Mouse (Mus musculus) right cerebral cortex, postnatal 4 days (tissue): ENCODE results near the gene Lrrc4b.

Source experiments
- DNase-seq: peaks from one replicate; pipeline ENCODE4 v3.0.0-alpha.2; 2022

Lrrc4b gene

DNA sequence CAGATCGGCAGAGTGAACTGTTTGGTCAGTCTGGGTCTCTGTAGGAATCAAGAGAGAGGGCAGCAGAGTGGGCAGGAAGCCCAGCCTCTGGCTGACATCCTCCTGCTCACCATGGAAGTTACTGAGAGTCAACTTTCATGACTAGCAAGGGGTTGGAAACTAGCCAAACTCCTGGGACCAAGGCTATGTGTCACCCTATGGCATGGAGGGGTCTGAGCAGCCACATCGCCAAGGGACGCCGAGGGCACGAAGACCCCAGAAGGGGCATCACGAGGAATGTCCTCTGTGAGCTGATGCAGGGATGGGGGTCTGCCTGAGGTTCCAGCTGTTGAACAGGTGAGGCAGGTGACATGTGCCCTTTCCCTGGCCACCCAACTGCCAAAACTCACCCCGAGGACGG, 59.7 kb downstream of the Lrrc4b start:
- DNase-seq = peak; percentile 3

DNA sequence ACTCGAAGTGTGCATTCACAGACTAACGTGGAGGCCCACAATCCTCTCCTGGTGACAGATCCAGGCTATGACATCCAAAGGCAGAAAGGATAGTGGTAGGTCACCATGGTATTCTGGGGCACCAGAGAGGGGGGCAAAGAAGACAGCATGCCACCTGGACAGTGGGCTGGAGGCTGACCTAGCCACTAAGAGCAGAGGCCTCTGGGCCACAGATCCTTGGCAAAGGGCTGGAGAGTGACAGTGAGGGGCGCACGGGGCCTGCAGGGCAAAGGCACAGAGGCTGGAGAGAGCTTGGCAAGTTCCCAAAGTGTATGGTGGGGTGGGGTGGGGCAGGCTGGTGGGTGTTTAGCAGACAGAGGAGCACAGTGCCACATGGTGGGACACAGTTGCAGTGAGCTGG, 61.5 kb downstream of the Lrrc4b start:
- peak; percentile 4 for DNase-seq

DNA sequence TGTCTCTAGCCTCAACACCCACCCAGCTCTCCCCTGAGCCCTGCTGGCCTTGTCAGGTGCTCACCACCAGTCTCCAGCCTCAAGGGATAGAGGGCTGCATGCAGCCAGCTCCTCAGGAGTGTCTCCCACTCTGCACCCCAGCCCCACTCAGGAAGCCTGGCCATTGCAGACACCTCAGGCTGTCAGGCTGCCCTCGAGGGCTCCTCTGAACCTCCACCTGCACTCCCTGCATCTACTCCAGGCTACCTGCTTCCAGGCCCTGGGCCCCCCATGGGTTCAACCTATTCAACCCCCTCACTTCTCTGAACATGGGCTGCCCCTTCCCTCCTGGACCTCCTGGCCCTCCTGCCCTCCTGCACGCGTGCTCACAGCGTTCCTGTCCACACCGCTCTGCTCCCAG, 62.6 kb downstream of the Lrrc4b start:
- DNase-seq = no peak

DNA sequence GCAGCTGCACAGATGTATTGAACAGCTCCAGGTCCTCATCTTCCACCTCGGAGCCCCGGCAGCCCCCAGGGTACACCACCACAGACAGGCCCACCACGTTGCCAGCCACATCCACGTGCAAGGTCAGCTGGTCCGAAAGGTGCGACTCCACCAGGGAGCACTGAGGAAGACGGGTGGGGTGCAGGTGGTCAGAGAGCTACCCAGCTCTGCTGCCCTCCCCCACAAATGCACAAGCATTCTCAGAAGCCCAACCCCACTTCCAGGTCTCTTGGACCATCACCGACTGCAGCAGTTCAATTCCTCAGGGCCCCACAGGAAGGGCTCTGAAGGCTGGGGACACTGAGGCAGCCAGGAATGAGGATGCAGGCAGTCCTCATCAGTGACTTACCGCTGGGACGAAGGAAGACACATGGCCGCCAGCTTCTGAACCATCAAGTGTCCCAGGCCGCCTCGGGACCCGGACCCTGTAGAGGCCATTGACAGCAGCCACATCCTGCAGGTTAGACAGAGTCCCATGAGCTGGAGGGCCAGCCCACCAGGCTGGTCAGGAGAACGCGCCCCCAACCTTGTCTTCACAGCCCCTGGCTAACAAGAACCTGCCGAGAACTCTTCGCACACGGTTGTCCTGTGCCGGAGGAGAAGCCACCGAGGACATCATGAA, 63.5 kb downstream of the Lrrc4b start:
- no peak for DNase-seq

DNA sequence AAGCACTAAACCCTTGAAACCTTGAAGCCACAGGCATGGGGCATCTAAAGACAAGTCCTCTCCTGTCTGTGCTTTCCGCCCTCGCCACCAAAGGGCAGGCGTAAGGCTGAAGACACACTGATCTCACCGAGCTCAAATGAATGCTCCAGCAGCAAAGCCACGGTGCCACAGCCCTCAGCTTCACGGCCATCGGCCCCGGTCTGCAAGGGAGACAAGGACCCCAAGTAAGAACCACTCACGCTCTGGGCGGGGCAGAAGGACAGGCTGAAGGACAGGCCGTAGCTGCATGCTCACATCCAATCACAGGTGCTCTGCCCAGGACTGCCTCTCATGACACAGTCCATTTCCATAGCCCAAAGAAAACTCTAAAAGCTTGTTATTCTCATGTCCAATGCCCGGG, 65.9 kb downstream of the Lrrc4b start:
- peak; percentile 5 for DNase-seq

DNA sequence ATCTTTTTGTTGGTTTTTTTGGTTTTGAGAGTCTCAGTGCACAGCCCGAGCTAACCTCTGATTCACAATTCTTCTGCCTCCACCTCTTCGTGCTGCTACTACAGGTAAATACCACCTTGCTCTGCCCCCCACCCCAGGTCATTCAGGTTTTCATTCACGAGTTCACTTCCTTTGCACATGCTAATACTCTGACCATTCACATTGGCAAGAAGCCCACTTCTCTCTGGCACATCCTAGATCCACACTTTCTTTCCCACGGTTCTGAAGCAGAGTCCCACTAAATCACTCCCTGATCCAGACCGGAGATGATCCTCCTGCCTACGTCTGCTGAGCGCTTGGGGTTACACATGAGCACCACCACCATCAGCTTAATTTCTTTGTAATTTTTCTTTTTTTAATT, 66.3 kb downstream of the Lrrc4b start:
- DNase-seq = peak; percentile 5

DNA sequence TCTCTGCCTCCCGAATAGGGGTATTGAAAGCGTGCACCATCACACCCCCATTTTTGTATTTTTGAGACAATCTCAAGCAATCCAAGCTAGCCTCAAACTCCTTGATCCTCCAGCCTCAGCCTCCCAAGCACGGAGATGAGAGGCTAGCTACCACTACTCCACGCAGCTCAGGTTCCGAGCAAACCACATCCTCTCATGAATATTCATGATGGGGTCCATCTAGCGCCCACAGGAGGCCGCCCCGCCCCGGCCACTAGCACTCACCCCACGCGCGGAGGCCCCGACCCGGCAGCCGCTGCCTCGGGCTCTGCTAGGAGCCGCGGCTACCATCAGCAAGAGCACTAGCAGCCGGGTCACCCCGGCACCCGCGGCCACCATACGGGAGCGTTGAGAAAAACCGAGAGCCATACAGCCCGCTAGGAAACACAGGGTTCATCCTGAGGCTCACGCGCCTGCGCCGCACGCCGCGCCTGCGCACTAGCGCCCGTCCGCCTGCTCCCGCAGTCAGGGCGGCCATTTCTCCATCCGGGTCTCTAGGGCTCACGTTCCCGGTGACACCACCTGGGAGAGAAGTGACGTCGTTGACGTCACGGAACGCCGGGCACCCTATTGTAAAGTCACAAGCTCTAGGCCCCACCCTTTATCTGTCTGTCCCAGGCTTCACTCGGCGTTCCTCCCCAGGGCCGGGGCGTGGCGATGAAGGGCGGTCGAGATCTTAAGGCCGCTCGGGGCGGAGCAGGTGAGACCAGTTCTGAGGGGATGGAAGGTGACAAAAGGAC, 67.4 kb downstream of the Lrrc4b start, which contains the start of the genes Emc10 and Fam71e1:
Gene Emc10 (minus strand): TSS at position 538 of the 779 bp plus-strand sequence.
Gene Fam71e1 (plus strand): TSS at position 590 of the 779 bp plus-strand sequence.
- peak; percentile 98 for DNase-seq

DNA sequence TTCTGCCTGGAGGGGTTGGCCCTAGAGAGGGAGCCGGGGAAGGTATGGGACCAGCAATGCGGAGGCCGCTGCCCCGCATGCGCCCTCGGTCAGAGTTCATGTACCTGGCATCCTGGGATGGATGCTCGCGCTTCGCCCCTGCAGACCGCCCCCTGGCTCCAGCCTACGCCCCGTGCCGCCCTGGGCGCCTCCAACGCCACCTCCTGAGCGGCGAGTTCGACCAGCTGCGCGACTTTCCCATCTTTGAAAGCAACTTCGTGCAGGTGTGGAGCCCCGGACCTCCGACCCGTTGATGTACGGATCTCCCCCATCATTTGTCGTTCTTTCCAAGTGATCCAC, 67.9 kb downstream of the Lrrc4b start:
- DNase-seq = no peak

DNA sequence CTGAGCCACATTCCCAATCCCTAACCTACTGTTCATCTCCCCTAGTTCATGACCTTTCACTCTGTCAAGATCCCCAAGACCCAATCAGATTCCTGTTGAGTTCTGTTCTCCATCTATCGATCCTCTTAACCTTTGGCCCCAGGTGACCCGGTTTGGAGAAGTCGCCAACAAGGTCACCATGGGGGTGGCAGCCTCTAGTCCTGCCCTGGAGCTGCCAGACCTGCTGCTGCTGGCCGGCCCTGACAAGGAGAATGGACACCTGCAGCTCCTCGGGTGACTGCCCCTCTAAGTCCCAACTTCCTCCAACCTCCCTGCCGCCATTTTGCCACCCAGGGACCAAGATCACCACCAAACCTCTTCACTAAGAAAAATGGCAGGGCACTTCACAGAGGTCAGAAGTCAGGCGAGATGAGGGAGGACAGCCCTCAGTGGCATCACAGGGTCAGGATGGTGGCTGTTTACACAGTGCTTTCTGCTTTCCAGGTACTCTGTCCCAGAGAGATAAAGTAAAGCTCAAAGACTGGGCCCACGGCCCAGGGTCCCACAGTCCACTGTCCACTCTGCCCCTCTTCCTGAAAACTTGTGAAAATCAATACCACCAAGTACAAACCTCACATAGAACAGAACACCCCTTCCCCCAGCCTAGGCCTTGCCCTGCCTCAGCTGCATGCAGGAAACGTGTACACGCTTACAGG, 68.7 kb downstream of the Lrrc4b start:
- DNase-seq = peak; percentile 23

DNA sequence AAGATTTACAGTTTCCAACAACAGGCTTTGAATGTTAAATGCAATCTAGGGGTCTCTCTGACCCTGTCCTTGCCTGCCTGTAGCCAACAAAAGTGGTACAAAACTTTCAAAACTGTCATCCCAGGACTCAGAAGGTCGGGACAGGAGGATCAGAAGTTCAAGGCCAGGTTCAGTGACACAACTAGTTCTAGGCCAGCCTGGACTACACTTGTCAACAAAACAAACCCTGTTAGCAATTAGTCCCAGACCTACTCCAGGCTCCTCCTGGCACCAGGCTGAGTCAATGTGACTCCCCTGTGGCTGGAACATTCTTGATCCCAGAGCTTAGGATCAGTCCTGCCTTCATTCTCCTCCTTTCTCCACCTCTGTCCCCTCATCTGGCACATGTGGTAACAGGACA, 70.1 kb downstream of the Lrrc4b start:
- no peak for DNase-seq

DNA sequence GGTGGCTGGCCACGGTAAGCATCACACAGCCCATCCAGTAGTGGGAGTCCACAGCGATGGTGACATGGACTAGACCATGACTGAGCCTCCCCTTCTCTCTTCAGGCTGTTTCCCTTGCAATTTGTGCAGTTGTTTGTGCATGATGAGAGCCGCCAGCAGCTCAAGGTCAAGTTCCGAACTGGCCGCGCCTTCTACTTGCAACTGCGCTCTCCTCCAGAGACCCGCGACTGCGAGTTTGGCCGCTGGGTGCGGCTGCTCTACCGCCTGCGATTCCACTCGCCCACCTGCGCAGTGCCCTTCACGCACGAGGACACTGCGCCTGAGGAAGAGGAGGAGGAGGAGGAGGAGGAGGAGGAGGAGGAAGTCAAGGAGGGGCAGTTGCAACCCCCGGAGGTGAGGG, 71.2 kb downstream of the Lrrc4b start:
- no peak for DNase-seq

DNA sequence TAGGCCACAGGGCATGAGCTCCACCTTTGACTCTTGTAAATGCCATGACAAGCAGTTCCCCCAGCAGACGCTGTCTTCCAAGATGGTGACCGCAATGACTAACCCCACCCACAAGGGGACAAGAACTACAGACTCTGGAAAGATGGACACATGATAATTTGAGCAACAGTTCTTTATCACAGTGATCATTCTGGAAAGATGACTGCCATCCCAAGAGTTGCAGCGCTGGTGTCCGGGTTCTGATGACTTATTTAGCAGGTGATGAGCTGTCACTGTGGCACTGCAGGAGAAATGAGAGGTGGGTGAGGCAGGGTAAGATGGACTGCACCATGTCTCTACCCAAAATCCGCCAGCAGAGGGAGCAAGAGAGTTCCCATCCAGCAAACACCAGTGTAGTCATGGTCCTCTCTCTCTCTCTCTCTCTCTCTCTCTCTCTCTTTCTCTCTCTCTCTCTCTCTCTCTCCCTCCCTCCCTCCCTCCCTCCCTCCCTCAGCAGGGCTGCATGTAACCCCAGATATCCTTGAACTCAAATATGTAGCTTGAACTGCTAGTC, 72.8 kb downstream of the Lrrc4b start:
- DNase-seq = peak; percentile 83

DNA sequence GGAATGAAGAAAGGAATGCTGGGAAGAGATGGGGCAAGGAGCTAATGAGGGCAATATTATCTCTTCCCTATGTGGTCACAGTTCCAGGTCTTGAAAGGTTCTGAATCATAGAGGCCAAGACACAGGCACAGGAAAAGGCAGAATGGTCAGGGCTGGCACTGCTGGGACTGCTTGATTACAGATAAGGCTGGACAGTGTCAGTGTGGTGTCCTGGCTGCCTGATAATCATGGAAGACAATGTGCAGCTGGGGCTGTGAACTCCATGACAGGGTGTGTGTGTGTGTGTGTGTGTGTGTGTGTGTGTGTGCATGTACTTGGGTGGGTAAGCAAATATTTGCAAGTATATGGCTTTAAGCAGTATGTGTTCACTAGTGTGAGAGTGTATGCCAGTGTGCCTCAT, 78.7 kb downstream of the Lrrc4b start:
- no peak for DNase-seq
